23 mouse cellular contexts compared by ENCODE assay signal in the genomic region with DNA sequence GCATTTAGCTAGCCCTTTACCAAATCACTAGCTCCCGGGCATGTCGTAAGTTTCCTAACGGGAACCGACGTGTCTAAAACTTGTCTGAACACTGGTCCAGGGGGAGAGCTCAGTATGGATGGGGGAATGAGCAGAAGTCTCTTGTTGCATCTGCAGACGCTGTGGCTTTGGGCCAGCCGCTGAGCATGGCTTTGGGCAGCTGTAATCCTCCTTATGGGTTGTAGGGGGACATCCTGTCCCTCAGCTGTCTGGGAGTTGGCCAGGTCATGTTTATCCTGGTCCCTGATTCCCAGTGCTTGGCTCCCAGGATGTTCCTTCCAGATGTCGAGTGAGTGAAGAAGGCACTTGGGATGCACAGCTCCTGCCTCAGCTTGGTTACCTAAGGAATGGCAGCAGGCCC.
DNase-seq lines count a peak whose midpoint lies in the region; ATAC-seq lines count a peak whose summit lies in the region.
"Had no signal": no experiment of that assay in that cellular context is flagged by ENCODE, and none has a peak within 500 bp of the region (broad histone marks: within the 10 kb centered on the region; RNA-seq: fewer than 3 reads in every experiment).

No protein-coding gene starts in this region.

- H3K36me3 ChIP-seq in embryonic facial prominence, embryonic 14.5 days (ENCODE audit: control insufficient read depth, insufficient read depth, low read length): no peaks in the 10 kb centered on the region
- no peaks in the 10 kb centered on the region for H3K36me3 ChIP-seq in embryonic facial prominence, embryonic 10.5 days (replicated peaks)
- H3K36me3 ChIP-seq in heart, embryonic 16.5 days (ENCODE audit: control insufficient read depth, insufficient read depth): no peaks in the 10 kb centered on the region
- H3K36me3 ChIP-seq: embryonic facial prominence, embryonic 12.5 days; forebrain, embryonic 12.5 days; forebrain, embryonic 15.5 days; heart, embryonic 12.5 days; heart, embryonic 15.5 days; hindbrain, embryonic 12.5 days; hindbrain, embryonic 15.5 days had no signal

- DNase-seq in embryonic facial prominence, embryonic 14.5 days (ENCODE audit: low spot score): peak; percentile 27
- no peak for DNase-seq in embryonic facial prominence, embryonic 10.5 days (ENCODE audit: low spot score)
- no peak for DNase-seq in heart, adult 9 months (ENCODE audit: low spot score in 2 of 2)
- DNase-seq in gonadal fat pad, adult 2 months (ENCODE audit: low read depth): peak; percentile 8
- no peak for DNase-seq in kidney, postnatal 10 days
- DNase-seq in thymus, postnatal 14 days: no peak
- DNase-seq: adrenal gland, adult 8-10 months; adrenal gland, postnatal 25 days; cerebellum, adult 18-20 months; cerebellum, adult 9-10 months; cerebellum, postnatal 14 days; heart, postnatal 14 days had no signal

- WGBS in embryonic facial prominence, embryonic 14.5 days: 84% methylated on average over 8 of the region's 8 CpGs
- 85% methylated on average over 8 of the region's 8 CpGs for WGBS in embryonic facial prominence, embryonic 10.5 days
- WGBS in heart, embryonic 16.5 days: 81% methylated on average over 8 of the region's 8 CpGs

- peaks cover 17% of the 10 kb centered on the region for H3K9me3 ChIP-seq in embryonic facial prominence, embryonic 14.5 days (ENCODE audit: control insufficient read depth, low read length)
- peaks cover 15% of the 10 kb centered on the region; the same call in 1 of the 2 replicates for H3K9me3 ChIP-seq in embryonic facial prominence, embryonic 10.5 days
- peaks cover 16% of the 10 kb centered on the region for H3K9me3 ChIP-seq in heart, embryonic 16.5 days (replicated peaks; ENCODE audit: control insufficient read depth, low read length)
- H3K9me3 ChIP-seq: forebrain, embryonic 15.5 days; hindbrain, embryonic 15.5 days had no signal

- H3K4me1 ChIP-seq in embryonic facial prominence, embryonic 14.5 days (ENCODE audit: control insufficient read depth, insufficient read depth, low read length): peaks cover 11% of the 10 kb centered on the region
- H3K4me1 ChIP-seq in embryonic facial prominence, embryonic 10.5 days: peaks cover 20% of the 10 kb centered on the region
- no peaks in the 10 kb centered on the region for H3K4me1 ChIP-seq in heart, embryonic 16.5 days (ENCODE audit: control insufficient read depth, insufficient read depth, low read length)

- H3K9ac ChIP-seq in embryonic facial prominence, embryonic 14.5 days (ENCODE audit: low read depth, low read length): no peak overlapping the region
- H3K9ac ChIP-seq in heart, embryonic 16.5 days (ENCODE audit: low read length): no peak overlapping the region
- H3K9ac ChIP-seq: embryonic facial prominence, embryonic 12.5 days; forebrain, embryonic 12.5 days; forebrain, embryonic 15.5 days; heart, embryonic 12.5 days; heart, embryonic 15.5 days; hindbrain, embryonic 12.5 days; hindbrain, embryonic 15.5 days had no signal

- H3K27me3 ChIP-seq in embryonic facial prominence, embryonic 14.5 days (replicated peaks; ENCODE audit: control insufficient read depth, insufficient read depth, low read length): no peaks in the 10 kb centered on the region
- H3K27me3 ChIP-seq in embryonic facial prominence, embryonic 10.5 days (replicated peaks; ENCODE audit: low read depth, poor library complexity, severe bottlenecking): no peaks in the 10 kb centered on the region
- H3K27me3 ChIP-seq in heart, embryonic 16.5 days (ENCODE audit: control insufficient read depth, insufficient read depth, low read length): no peaks in the 10 kb centered on the region
- H3K27me3 ChIP-seq: embryonic facial prominence, embryonic 12.5 days; forebrain, embryonic 12.5 days; forebrain, embryonic 15.5 days; heart, embryonic 12.5 days; heart, embryonic 15.5 days; hindbrain, embryonic 12.5 days; hindbrain, embryonic 15.5 days had no signal

- no peak overlapping the region for H3K4me2 ChIP-seq in embryonic facial prominence, embryonic 14.5 days (ENCODE audit: low read depth, low read length)
- no peak overlapping the region for H3K4me2 ChIP-seq in heart, embryonic 16.5 days (ENCODE audit: low read depth, low read length)
- H3K4me2 ChIP-seq: embryonic facial prominence, embryonic 12.5 days; forebrain, embryonic 12.5 days; forebrain, embryonic 15.5 days; heart, embryonic 12.5 days; heart, embryonic 15.5 days; hindbrain, embryonic 12.5 days; hindbrain, embryonic 15.5 days had no signal

- no peak overlapping the region for H3K27ac ChIP-seq in embryonic facial prominence, embryonic 14.5 days (replicated peaks; ENCODE audit: low read depth, low read length)
- no peak overlapping the region for H3K27ac ChIP-seq in embryonic facial prominence, embryonic 10.5 days (replicated peaks)
- no peak overlapping the region for H3K27ac ChIP-seq in heart, embryonic 16.5 days (ENCODE audit: low read length)
- H3K27ac ChIP-seq: embryonic facial prominence, embryonic 12.5 days; forebrain, embryonic 12.5 days; forebrain, embryonic 15.5 days; heart, embryonic 15.5 days; hindbrain, embryonic 12.5 days; hindbrain, embryonic 15.5 days had no signal

- no peak for ATAC-seq in embryonic facial prominence, embryonic 14.5 days (ENCODE audit: low read depth)
- 0 out of 2 replicates have a peak, but pooled peaks have one; percentile 19 for ATAC-seq in heart, embryonic 16.5 days (replicated peaks; ENCODE audit: extremely low read depth, insufficient read depth, low FRiP score)
- ATAC-seq: activated CD4-positive, CD25-positive, alpha-beta regulatory T cell, adult 4 months; forebrain, embryonic 15.5 days; intestine, postnatal 0 days had no signal

- H3K4me3 ChIP-seq in embryonic facial prominence, embryonic 14.5 days (ENCODE audit: low read depth, low read length): no peak overlapping the region
- no peak overlapping the region for H3K4me3 ChIP-seq in embryonic facial prominence, embryonic 10.5 days
- no peak overlapping the region for H3K4me3 ChIP-seq in heart, embryonic 16.5 days (ENCODE audit: low read length)
- H3K4me3 ChIP-seq: embryonic facial prominence, embryonic 12.5 days; erythroblast, embryonic 14.5 days; forebrain, embryonic 12.5 days; forebrain, embryonic 15.5 days; heart, embryonic 12.5 days; heart, embryonic 15.5 days; hindbrain, embryonic 12.5 days; hindbrain, embryonic 15.5 days had no signal

Comparison
In these comparisons a context has a peak if more than half of its experiments do, and no peak if none do; other contexts are left out.
1. DNase-seq: peak in embryonic facial prominence, embryonic 14.5 days (single experiment) and gonadal fat pad, adult 2 months (single experiment); none in embryonic facial prominence, embryonic 10.5 days (single experiment), heart, adult 9 months (0 of 2), kidney, postnatal 10 days (single experiment) and thymus, postnatal 14 days (single experiment).